Mouse (Mus musculus): ENCODE measurements around the gene Map2k6. TPM values are rescaled to one million over a fixed set of nuclear protein-coding genes. Genes with fewer than 3 reads are reported as not detected.

Map2k6 gene
- polyA plus RNA-seq, 2 experiments: 2.8 to 3.6 TPM

DNA sequence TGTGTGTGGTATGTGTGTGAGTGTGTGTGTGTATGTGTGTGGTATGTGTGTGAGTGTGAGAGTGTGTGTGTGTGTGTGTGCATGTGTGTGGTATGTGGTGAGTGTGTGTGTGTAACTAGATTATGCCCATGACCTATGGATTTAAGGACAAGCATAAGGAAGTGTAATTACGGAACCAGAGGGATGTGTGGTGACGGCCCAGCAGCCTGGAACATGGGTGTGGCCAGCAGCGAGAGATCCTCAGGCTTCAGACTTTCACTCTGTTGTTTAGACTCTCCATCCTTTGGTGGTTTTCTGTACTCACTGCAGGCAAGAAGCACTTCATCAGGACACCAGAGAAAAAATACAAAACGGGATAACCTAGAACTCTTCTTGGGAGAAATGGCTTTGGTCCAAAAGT, 143.0 kb downstream of the Map2k6 start:
- Histone ChIP-seq H3K4me3 (ENCODE audit: insufficient read depth in 1 of 2, low read depth in 2 of 2, low read length in 2 of 2) (no peak overlapping the region), H3K9ac (replicated peaks) (no peak overlapping the region), H3K27ac (no peak overlapping the region), H3K27me3 (ENCODE audit: control insufficient read depth, insufficient read depth, low read length) (no peaks in the 10 kb centered on the region), H3K9me3 (ENCODE audit: control insufficient read depth, low read length) (no peaks in the 10 kb centered on the region), H3K4me1 (replicated peaks; ENCODE audit: control insufficient read depth in 2 of 2, insufficient read depth in 2 of 2, low read length in 1 of 2) (0 out of 4 replicates have a peak, but pooled peaks cover 0 to 3% of the 10 kb centered on the region in 2 experiments), H3K36me3 (replicated peaks; ENCODE audit: control insufficient read depth, insufficient read depth, low read depth) (no peaks in the 10 kb centered on the region), H3K4me2 (ENCODE audit: low read depth) (no peak overlapping the region)
- TF ChIP-seq CTCF (IDR thresholded peaks at IDR 0.05; ENCODE audit: low read depth) (no peak), EP300 (IDR thresholded peaks at IDR 0.05; ENCODE audit: low read depth) (no peak)
- DNase-seq (ENCODE audit: low read depth in 3 of 3, low spot score in 3 of 3) (no peak), ATAC-seq (ENCODE audit: insufficient read depth) (no peak)
- 71% methylated on average over 4 of the region's 4 CpGs for WGBS (ENCODE audit: insufficient replicate concordance)

DNA sequence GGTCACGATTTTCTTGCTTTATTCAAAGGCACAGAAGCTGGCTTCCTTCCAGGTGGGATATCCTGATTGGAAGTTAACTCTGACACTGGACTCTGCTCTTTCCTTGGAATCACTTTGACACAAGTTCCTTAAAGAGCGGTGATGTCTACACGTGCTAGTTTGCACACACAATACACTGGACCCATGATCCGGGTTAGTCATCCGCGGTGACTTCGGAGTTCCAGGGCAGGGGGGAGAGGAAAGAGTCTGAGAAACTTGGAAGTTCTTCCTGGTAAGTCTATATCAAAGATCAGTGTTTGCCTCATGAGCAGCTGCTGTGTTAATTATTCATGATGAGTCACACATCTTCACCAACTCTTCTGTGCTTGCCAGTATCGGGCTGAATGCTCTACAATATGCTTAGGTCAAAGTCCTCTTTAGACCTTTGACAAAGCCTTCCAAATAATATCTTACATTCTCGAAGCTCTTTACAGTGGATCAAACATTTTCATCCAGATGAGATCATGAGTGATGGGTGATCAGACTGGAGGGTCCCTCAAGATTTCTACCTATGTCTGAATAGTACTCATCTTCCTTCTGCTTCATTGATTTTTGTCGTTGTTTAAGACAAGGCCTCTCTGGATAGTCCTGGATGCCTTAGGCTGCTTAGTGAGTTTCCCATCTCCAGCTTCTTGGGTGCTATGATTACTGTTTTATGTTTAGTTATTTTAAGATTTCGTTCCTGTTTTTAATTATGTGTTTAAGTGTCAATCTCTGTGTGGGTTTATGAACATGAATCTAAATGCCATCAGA, 145.7 kb downstream of the Map2k6 start:
- Histone ChIP-seq H3K9ac (replicated peaks) (no peak overlapping the region), H3K9me3 (ENCODE audit: control insufficient read depth, low read length) (no peaks in the 10 kb centered on the region), H3K4me2 (ENCODE audit: low read depth) (no peak overlapping the region), H3K36me3 (replicated peaks; ENCODE audit: control insufficient read depth, insufficient read depth, low read depth) (no peaks in the 10 kb centered on the region), H3K4me3 (ENCODE audit: insufficient read depth in 1 of 2, low read depth in 2 of 2, low read length in 2 of 2) (no peak overlapping the region), H3K27me3 (ENCODE audit: control insufficient read depth, insufficient read depth, low read length) (no peaks in the 10 kb centered on the region), H3K27ac (no peak overlapping the region), H3K4me1 (replicated peaks; ENCODE audit: control insufficient read depth in 2 of 2, insufficient read depth in 2 of 2, low read length in 1 of 2) (no peaks in the 10 kb centered on the region)
- WGBS (ENCODE audit: insufficient replicate concordance): 66% methylated on average over 11 of the region's 11 CpGs
- DNase-seq (ENCODE audit: low read depth in 3 of 3, low spot score in 3 of 3) (no peak), ATAC-seq (ENCODE audit: insufficient read depth) (no peak)
- TF ChIP-seq EP300 (IDR thresholded peaks at IDR 0.05; ENCODE audit: low read depth) (no peak), CTCF (IDR thresholded peaks at IDR 0.05; ENCODE audit: low read depth) (no peak)

DNA sequence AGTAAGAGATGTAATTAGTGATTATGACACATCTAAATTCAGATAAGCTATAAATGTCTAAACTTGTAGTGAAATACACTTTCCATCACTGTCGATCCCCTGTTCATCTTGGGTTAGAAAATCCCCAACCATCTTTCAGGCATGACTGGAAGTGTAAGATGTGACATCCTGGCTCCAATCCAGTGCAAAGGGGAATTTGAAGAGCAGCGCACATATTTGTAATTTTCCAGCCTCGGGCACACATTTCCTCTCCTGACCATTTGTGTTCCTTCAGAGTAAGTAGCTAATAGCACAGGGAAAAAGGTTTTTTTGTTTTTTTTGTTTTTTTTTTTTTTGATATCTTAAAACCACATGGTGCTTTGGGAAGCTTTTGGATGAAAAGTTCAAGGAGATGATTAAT, 146.5 kb downstream of the Map2k6 start:
- 65% methylated on average over 3 of the region's 3 CpGs for WGBS (ENCODE audit: insufficient replicate concordance)
- Histone ChIP-seq H3K4me1 (replicated peaks; ENCODE audit: control insufficient read depth in 2 of 2, insufficient read depth in 2 of 2, low read length in 1 of 2) (no peaks in the 10 kb centered on the region), H3K36me3 (replicated peaks; ENCODE audit: control insufficient read depth, insufficient read depth, low read depth) (no peaks in the 10 kb centered on the region), H3K4me3 (ENCODE audit: insufficient read depth in 1 of 2, low read depth in 2 of 2, low read length in 2 of 2) (no peak overlapping the region), H3K9ac (replicated peaks) (no peak overlapping the region), H3K27ac (no peak overlapping the region), H3K27me3 (ENCODE audit: control insufficient read depth, insufficient read depth, low read length) (no peaks in the 10 kb centered on the region), H3K9me3 (ENCODE audit: control insufficient read depth, low read length) (no peaks in the 10 kb centered on the region), H3K4me2 (ENCODE audit: low read depth) (no peak overlapping the region)
- TF ChIP-seq CTCF (IDR thresholded peaks at IDR 0.05; ENCODE audit: low read depth) (no peak), EP300 (IDR thresholded peaks at IDR 0.05; ENCODE audit: low read depth) (no peak)
- ATAC-seq (ENCODE audit: insufficient read depth) (no peak), DNase-seq (ENCODE audit: low read depth in 3 of 3, low spot score in 3 of 3) (no peak)

DNA sequence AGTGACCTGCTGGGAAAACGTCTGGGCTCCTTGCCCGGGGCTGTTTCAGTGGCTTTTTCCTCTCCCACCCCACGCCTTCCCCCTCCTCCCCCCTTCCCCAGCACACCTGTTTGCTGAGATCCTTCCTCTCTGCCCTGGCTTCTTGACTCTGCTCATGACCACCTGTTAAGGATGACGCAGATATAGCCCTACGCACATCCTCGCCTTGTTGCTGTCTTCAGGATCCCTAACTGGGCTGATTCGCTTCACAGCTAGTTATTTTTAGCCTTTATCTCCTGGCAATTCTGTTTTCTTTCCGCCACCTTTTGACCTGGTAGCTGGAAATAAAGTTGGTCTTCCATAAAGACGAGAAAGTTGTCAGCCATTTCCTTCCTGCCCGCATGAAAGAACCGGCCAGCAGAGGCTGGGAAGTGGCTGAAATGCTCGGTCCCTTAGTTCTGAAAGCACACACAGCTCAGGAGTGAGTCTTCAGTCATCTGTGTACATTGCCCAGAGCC, 152.6 kb downstream of the Map2k6 start:
- H3K9me3 ChIP-seq (ENCODE audit: control insufficient read depth, low read length): no peaks in the 10 kb centered on the region
- no peak for TF ChIP-seq EP300 (IDR thresholded peaks at IDR 0.05; ENCODE audit: low read depth)
- TF ChIP-seq CTCF (IDR thresholded peaks at IDR 0.05; ENCODE audit: low read depth): no peak
- H3K27ac ChIP-seq: no peak overlapping the region
- H3K9ac ChIP-seq (replicated peaks): no peak overlapping the region
- no peaks in the 10 kb centered on the region for H3K36me3 ChIP-seq (replicated peaks; ENCODE audit: control insufficient read depth, insufficient read depth, low read depth)
- no peak for DNase-seq (ENCODE audit: low read depth in 3 of 3, low spot score in 3 of 3)
- no peak for ATAC-seq (ENCODE audit: insufficient read depth)
- no peak overlapping the region for H3K4me2 ChIP-seq (ENCODE audit: low read depth)
- 22% methylated on average over 12 of the region's 12 CpGs for WGBS (ENCODE audit: insufficient replicate concordance)
- no peaks in the 10 kb centered on the region for H3K4me1 ChIP-seq (replicated peaks; ENCODE audit: control insufficient read depth in 2 of 2, insufficient read depth in 2 of 2, low read length in 1 of 2)
- H3K27me3 ChIP-seq (ENCODE audit: control insufficient read depth, insufficient read depth, low read length): no peaks in the 10 kb centered on the region
- H3K4me3 ChIP-seq (ENCODE audit: insufficient read depth in 1 of 2, low read depth in 2 of 2, low read length in 2 of 2): no peak overlapping the region

DNA sequence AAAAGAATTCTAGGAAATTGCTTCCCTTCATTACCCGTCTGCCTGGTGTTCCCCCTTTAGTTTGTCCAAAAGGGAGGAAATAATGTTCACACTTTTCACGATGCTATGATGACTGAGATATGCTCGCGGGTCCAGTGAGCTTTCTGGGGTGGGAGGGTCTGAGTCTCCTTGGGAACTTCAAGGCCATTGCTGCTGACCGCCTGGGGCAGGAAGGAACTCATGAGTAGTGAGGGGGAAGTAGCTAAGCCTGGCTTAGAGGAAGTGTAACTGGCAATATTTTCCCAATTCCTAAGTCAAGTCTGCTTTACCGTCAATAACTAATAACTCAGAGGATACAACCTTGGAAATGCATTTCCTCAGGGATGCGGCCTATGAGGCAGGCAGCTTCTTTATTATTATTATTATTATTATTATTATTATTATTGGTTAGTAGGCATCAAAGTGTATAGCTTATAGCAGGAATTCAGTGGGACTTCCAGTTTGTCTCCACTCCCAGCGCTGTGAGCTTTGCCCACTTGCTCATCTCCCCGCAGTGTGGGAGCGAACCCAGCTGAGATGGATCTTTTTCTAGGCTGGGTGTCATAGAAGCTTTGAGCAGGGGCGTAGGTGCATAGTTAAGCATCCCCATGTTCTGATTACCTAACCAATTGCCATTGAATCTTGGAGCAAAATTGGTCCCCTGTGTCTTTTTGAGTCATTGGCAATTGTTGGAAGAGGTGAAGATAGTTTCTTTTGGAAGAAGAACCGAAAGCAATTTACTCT, 163.6 kb downstream of the Map2k6 start:
- ATAC-seq (ENCODE audit: insufficient read depth) (no peak), DNase-seq (ENCODE audit: low read depth in 3 of 3, low spot score in 3 of 3) (no peak)
- H3K27me3 ChIP-seq (ENCODE audit: control insufficient read depth, insufficient read depth, low read length): no peaks in the 10 kb centered on the region
- no peak overlapping the region for H3K4me3 ChIP-seq (ENCODE audit: insufficient read depth in 1 of 2, low read depth in 2 of 2, low read length in 2 of 2)
- no peak overlapping the region for H3K9ac ChIP-seq (replicated peaks)
- H3K27ac ChIP-seq: no peak overlapping the region
- no peak overlapping the region for H3K4me2 ChIP-seq (ENCODE audit: low read depth)
- H3K4me1 ChIP-seq (replicated peaks; ENCODE audit: control insufficient read depth in 2 of 2, insufficient read depth in 2 of 2, low read length in 1 of 2): 0 out of 4 replicates have a peak, but pooled peaks cover 0 to 2% of the 10 kb centered on the region in 2 experiments
- 38% methylated on average over 12 of the region's 12 CpGs for WGBS (ENCODE audit: insufficient replicate concordance)
- H3K9me3 ChIP-seq (ENCODE audit: control insufficient read depth, low read length): no peaks in the 10 kb centered on the region
- H3K36me3 ChIP-seq (replicated peaks; ENCODE audit: control insufficient read depth, insufficient read depth, low read depth): no peaks in the 10 kb centered on the region
- TF ChIP-seq EP300 (IDR thresholded peaks at IDR 0.05; ENCODE audit: low read depth): no peak
- no peak for TF ChIP-seq CTCF (IDR thresholded peaks at IDR 0.05; ENCODE audit: low read depth)
